Mouse (Mus musculus) bone marrow, adult 2 months (tissue): ENCODE measurements around the gene Nccrp1. TPM values are rescaled to one million over a fixed set of nuclear protein-coding genes. Genes with fewer than 3 reads are reported as not detected.
A peak's percentile ranks its signal among the peaks of the same experiment; 100 is the strongest.
"Not testable (repeated sequence)": the region's sequence is repeated elsewhere in the genome, so short reads cannot be mapped to it uniquely, and the experiment has no call there.

Experiments used
- H3K27ac ChIP-seq: fragments of 200-500 bp; 2 replicates; pipeline ENCODE4 v1.5.1; 2012; ENCODE audit warnings: low read depth, mild to moderate bottlenecking, control low read depth, inconsistent platforms, low read length; ENCODE audit not compliant: control insufficient read depth, poor library complexity, insufficient read depth
- H3K4me1 ChIP-seq: fragments of 200-500 bp; 2 replicates; pipeline ENCODE4 v1.6.1; 2011; ENCODE audit warnings: low read length; ENCODE audit not compliant: control insufficient read depth, insufficient read depth
- H3K4me3 ChIP-seq: fragments of 200-500 bp; replicated peaks from 2 replicates; pipeline ENCODE3; 2011; ENCODE audit warnings: mild to moderate bottlenecking, low read depth, low read length, control low read depth; ENCODE audit not compliant: control insufficient read depth
- CTCF ChIP-seq: fragments of 200-500 bp; IDR thresholded peaks from 2 replicates; pipeline ENCODE4 v1.5.1; 2011; ENCODE audit warnings: low read length, control low read depth; ENCODE audit not compliant: control insufficient read depth, insufficient read depth
- POLR2A ChIP-seq: fragments of 200-500 bp; IDR thresholded peaks from 2 replicates; pipeline ENCODE4 v1.6.1; 2011; ENCODE audit warnings: low read depth, mild to moderate bottlenecking, control low read depth, low read length, borderline replicate concordance; ENCODE audit not compliant: control insufficient read depth
- WGBS: fragments of 180-500 bp; shearing (Covaris S2); methylation state at CpG from one replicate; pipeline ENCODE4 v1.1.7; 2018; 5-methylcytosine and 5-hydroxymethylcytosine counted together
- polyA plus RNA-seq: library from polyadenylated mRNA; stranded (reverse); fragments of >200 nt; gene quantifications from 2 replicates; pipeline ENCODE4 v1.2.4, GENCODE M21; 2011; ENCODE audit warnings: low replicate concordance; ENCODE audit not compliant: missing spikeins, insufficient read depth, insufficient read length

Nccrp1 gene
- polyA plus RNA-seq, 1 experiment = not detected

DNA sequence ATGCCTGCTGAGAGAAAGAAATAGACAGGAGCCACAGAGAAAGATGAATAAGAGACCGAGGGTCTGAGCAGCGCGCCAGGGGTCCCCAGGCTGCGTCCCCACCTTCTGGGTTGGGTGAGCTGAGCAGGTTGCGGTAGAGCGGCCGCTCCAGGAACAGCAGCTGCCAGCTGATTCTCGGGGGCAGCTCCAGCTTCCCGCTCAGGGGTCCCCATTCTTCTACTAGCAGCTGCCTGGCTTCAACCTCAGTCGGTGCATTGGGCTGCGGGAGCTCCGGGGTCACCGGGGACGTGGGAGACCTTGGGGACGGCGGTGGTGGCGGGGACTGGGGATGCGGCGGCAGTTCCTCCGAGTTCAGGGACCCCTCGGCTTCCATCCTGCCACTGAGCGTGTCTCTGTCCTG is 405 bp downstream of the Nccrp1 start:
- TF ChIP-seq CTCF (no peak), POLR2A (no peak)
- H3K27ac ChIP-seq = no peak overlapping the region; the same call in 1 of the 2 replicates
- H3K4me1 ChIP-seq = peaks cover 2% of the 10 kb centered on the region
- no peak overlapping the region for H3K4me3 ChIP-seq
- WGBS = 2% methylated on average over 22 of the region's 22 CpGs

DNA sequence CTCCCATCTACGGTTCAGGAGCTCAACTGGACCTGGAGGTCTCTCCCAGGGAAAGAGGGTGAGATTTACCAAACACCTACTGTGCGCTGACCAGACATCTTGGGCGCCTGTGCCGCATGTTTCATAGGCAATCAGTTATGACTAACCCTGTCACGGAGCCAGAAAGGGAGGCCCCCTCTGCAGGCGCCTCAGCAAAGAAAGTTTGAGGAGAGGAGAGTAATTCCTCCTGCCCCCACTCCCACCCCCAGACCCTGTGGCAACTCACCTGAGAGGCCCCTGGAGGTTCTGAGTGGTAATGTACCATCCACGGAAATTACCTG is 1.2 kb downstream of the Nccrp1 start:
- 46% methylated on average over 7 of the region's 7 CpGs for WGBS
- Histone ChIP-seq H3K27ac (no peak overlapping the region), H3K4me3 (no peak overlapping the region), H3K4me1 (peaks cover 2% of the 10 kb centered on the region)
- no peak for TF ChIP-seq POLR2A
- TF ChIP-seq CTCF = no peak

DNA sequence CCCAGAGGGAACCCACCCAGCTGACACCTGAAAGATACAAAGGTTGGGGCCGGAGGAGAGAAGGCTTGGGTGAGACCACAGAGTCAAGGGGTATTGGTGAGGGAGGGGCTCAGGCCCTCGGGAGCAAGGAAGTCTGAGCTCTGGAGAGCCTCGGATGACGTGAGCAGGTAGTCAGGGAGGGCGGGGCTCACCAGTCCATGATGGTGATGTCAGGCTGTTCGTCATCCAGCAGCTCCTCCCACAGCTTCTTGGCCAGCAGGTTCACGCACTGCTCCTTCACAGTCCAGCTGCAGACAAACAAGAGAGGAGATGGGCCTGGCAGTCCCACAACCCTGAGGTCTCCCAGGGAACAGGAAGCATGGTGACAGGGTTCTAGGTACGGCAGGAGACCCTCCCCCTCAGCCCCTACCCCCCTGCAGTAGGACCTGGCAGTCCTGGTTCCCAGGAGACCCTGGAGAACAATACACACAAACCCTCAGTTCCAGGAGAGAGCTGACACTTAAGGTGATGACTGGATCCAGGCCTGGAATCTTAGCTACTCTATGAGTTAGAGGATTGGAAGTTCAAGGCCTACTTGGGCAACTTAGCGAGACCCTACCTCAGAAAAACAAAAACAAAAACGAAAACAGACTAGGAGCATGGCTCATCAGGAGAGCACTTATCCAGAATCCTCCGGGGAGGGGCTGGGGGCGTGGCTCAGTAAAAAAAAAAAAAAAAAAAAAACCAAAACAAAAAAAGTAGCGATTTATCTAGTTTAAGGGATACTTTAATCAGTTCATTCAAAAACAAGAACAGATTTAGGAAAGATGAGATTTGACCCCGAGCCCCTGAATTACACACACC is 1.8 kb downstream of the Nccrp1 start:
- no peak for TF ChIP-seq CTCF
- no peak for TF ChIP-seq POLR2A
- Histone ChIP-seq H3K4me1 (peaks cover 2% of the 10 kb centered on the region), H3K27ac (no peak overlapping the region), H3K4me3 (no peak overlapping the region)
- WGBS = 42% methylated on average over 14 of the region's 14 CpGs

DNA sequence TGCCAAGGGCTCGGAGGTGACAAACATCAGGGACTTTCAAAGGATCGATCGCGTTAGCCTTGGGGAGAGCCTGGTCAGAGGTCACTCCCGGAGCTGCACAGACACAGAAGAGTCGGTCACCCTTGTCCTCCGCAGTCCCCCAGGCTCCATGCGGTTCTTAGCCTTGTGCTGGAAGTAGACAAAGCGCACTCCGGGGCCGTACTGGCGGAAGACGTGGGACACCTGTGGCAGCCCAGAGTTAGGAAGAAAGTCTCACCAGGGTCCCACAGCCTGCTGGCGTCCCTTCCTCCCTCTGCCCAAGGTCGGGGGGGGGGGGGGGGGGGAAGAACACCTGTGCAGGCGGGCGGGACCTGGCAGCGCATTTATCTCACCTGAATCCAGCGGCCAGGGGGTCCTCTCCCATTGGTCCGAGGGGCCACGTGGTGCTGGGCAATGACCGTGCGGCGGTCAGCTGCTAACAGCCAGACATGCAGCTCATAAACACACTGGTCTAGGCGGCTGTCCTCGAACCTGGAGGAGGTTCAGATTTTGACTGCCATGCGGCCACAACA is 2.9 kb downstream of the Nccrp1 start:
- TF ChIP-seq POLR2A = no peak
- no peak for TF ChIP-seq CTCF
- Histone ChIP-seq H3K4me1 (peaks cover 2% of the 10 kb centered on the region), H3K4me3 (no peak overlapping the region), H3K27ac (no peak overlapping the region)
- WGBS = 33% methylated on average over 26 of the region's 27 CpGs

DNA sequence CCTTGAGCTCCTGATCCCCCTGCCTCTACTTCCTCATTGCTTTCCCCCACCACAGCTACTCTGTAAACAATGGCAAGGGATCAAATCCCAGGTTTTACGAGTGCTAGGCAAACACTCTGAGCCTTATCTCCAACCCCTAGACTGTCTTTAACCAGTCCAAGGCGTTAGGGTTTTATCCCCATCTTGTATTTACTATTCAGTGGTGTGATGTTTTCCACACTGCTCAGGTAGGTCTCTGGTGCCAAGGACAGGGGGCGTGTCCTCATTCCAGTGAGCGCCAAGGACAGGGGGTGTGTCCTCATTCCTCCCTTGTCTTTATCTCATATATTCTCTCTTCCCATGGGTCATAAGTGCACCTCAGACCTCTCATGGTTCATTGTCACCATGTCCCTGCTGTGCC is 6.5 kb downstream of the Nccrp1 start, which contains the start of gene Sycn:
Gene Sycn, plus strand, starts transcription at position 360 of the 400 bp plus-strand sequence.
- TF ChIP-seq POLR2A = no peak
- TF ChIP-seq CTCF = no peak
- no peaks in the 10 kb centered on the region; the same call in 1 of the 2 replicates for H3K4me1 ChIP-seq
- no peak within 1 kb of the TSS for H3K4me3 ChIP-seq
- no peak within 1 kb of the TSS for H3K27ac ChIP-seq
- WGBS = 72% methylated on average over 4 of the region's 4 CpGs

DNA sequence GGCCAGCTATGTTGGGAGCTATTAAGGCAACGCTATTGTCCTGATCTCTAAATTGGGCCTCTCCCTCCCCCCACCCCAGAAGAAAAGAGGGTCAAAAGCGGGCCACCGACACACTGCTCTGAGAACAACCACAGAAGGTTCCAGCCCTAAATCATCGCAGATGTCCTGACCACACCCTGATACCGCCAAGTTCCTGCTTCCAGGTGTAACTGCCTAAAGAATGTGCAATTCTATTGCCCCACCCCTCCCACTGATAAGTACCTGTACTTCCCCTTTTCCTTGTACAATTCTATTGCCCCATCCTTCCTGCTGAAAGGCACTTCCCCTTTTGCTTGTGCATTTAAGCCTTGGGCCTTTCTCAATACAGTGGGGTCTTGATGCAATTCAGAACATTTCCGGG is 8.2 kb downstream of the Nccrp1 start:
- WGBS = 72% methylated on average over 6 of the region's 6 CpGs
- not testable (repeated sequence) for H3K4me1 ChIP-seq, H3K4me3 ChIP-seq, H3K27ac ChIP-seq

DNA sequence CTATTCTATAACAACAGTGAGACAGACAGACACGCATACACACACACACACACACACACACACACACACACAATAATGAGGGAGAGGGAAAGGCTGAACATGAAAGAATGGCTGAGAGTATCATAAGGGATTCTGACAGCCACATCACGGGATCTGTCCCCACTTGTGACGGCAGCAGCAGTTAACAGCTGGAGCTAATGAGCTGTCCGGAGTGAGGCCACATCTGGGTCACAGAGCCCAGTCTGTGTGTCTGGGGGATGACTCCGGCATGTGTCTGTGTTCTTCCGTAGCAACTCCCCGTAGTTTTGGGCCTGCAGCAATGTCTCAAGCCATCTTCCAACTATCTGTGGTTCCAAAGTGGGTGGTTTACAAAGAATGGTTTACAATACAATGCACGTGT is 15.0 kb downstream of the Nccrp1 start:
- H3K4me3 ChIP-seq = no peak overlapping the region
- no peaks in the 10 kb centered on the region; the same call in 1 of the 2 replicates for H3K4me1 ChIP-seq
- 81% methylated on average over 8 of the region's 8 CpGs for WGBS
- no peak overlapping the region for H3K27ac ChIP-seq
- no peak for TF ChIP-seq CTCF
- TF ChIP-seq POLR2A = no peak

DNA sequence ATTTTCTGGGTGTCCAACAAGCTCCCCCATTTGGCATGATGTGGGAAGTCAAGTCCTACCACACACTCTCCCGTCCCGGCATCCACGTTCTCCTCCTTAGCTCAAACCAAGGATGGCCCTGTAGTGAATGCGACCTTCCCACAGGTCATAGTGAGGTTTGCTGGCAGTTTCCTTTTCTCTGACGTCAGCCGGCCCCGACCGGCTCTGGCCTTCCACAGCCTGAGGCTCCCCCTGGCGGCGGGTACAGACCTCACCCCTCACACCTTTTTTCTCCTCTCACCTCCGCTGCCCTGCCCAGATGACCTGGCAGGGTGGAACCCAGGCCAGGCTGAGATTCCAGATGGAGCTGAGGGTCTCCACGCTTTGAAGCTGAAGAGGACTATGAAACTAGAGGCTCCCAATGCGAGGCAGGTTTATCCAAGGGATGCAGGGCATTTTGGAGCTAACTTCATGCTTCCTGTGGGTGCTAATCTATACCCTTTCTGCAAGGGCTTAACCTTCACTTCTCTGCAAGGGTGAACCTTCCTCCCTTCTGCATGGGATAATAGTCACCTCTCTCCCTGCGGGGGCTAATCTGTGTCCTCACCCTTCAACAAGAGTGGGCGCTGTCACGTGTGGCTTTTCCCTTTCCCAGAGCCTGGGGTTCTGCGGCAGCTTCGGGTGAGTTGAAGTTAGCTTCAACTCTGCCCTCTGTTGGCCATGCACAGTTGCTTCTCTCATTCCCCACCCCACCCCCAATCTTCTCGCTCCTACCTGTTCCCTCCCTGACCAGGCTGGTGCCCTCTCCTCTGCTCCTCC is 18.9 kb downstream of the Nccrp1 start:
- H3K4me3 ChIP-seq = no peak overlapping the region
- TF ChIP-seq POLR2A (no peak), CTCF (peak; percentile 86)
- H3K27ac ChIP-seq = no peak overlapping the region
- WGBS = 1% methylated on average over 19 of the region's 19 CpGs
- no peaks in the 10 kb centered on the region; the same call in 1 of the 2 replicates for H3K4me1 ChIP-seq

DNA sequence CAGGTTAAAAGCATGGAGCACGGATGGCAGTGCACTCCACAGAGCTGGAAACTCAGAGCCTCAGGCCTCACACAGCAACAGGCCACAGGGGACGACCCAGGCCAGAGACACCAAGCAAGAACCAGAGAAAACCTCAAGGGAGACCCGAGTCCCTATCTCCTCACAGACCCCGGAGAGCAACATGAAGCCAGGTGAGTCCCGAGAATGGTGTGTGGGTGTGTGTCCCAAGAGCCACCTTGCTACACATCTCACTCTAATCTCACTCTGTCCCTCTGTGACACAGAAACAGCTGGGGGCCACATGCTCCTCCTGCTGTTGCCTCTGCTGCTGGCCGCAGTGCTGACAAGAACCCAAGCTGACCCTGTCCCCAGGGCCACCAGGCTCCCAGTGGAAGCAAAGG is 24.5 kb downstream of the Nccrp1 start, which contains the start of gene Ifnl3:
Gene Ifnl3, plus strand, starts transcription at position 301 of the 400 bp plus-strand sequence.
- H3K4me1 ChIP-seq, H3K4me3 ChIP-seq, H3K27ac ChIP-seq: not testable (repeated sequence)
- WGBS = 82% methylated on average over 5 of the region's 6 CpGs
